Mouse (Mus musculus) kidney, postnatal 4 days (tissue): ENCODE data around the gene Smarcd3.

Experiments
- DNase-seq, 2 experiments: peaks; one replicate each; pipeline ENCODE4 v3.0.0; 2021; ENCODE audit warnings: mixed read lengths in 2 of 2

Smarcd3 gene

GRCm38 (mm10) chr5:24623986-24624821 is at the start of gene Smarcd3:
Smarcd3 (minus strand) TSS chr5:24624411.
- peak; percentile 67 to 74 for DNase-seq

DNA sequence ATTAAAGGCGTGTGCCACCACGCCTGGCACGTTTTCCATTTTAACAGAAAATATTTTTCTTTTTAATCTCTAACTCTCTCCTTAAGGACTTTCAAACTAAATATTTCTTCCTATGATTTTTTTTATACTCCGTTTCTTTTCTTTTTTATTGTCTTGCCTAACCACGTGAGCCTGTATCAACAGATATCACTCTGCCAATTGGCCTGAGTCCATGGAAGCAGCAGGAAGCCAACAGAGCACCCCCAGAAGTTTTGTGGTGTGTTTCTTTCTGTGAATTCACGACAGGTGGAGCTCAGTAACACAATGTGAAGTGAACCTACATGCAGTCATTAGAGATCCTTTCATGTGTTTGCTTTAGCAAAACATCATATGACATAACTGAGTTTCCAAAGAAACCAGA is 37.2 kb upstream of the Smarcd3 start:
- no peak for DNase-seq

- no peak for DNase-seq
Observed at GRCm38 (mm10) chr5:24659708-24660423, 35.7 kb upstream of the Smarcd3 start.

GRCm38 (mm10) chr5:24657113-24657512 is 32.9 kb upstream of the Smarcd3 start:
- DNase-seq, result no peak

- no peak for DNase-seq
Observed at GRCm38 (mm10) chr5:24654491-24654890, 30.3 kb upstream of the Smarcd3 start.

DNA sequence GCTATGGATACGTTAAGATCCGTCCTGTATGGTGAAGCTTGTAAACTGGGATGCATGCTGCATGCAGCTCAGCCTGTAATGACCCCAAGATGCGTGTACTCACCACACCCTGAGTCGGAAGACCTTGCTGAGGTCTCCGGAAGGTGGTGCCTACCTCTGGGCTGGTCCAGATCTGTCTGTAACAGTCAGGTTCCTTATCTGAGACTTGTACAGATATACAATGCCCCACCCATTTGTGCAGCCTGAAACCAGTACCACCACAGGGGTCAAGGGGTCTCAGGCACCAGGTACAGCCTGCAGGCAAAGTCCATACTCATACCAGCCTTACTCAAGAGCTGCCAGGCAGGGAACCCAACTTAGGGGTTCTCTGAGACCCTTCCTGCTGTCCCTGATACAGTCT is 28.6 kb upstream of the Smarcd3 start:
- no peak for DNase-seq

DNA sequence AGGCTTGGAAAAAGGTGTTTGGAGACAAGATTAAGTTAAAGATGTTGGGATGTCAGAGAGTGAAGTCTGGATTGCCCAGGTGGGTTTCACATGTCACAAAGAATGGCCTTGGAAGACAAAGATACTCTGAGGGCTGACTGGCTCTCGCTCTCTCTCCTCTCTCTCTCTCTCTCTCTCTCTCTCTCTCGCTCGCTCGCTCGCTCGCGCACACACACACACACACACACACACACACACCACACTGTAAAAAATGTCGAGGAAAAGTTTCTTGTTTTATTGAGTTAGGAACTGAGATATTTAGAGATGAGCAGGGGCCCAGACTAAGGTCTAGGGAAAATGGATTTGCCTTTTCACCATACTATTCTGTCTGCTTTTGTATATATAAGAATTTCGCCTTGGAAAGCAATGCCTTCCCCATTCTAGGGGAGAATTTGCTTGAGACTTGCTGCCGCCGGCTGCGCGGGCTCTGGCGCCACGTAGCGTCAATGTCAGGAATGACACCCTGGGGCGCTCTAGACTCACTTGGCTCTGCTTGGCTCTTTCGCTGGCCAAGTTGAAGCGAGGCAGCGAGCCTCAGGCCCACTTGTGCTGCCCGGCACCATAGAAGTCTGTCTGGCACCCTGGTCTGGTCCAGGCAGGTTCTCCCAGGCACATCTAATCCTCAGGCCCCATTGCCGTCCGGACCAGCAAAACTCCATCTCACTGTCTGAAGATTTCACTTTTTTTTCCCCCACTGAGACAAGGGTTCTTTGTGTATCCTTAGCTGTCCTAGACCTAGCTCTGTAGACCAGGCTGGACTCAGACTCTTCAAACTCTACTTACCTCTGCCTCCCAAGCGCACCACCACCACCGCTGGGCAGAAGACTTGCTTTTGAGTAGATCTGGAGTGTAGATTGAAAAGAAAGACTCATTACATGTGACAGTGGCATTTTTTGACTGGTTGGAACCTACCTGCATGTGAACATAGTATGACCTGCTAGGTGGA is 27.8 kb upstream of the Smarcd3 start:
- peak; percentile 91 to 92 for DNase-seq

DNA sequence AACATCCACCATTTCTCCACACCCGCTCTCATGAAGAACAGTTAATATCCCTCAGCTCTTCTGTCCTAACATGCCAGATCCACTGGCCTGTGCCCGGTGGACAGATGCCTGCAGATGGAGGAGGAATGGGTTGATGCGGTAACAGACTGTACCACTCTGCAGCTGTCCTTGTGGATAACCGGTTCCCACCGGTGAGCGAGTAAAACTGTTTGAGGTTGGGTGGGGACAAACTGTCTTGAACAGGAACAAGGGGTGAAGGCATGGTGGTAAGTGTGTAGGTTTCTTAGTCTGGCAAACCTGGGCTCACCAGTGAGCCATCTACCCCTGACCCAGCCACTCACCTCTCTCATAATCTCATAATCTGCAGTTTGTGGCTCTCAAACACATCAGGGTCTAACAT is 27.1 kb upstream of the Smarcd3 start:
- no peak for DNase-seq

- no peak for DNase-seq
Observed at GRCm38 (mm10) chr5:24649701-24650100, 25.5 kb upstream of the Smarcd3 start.

GRCm38 (mm10) chr5:24649231-24649630 is 25.0 kb upstream of the Smarcd3 start:
- no peak for DNase-seq

- no peak for DNase-seq
Observed at GRCm38 (mm10) chr5:24645454-24645853, 21.2 kb upstream of the Smarcd3 start.

DNA sequence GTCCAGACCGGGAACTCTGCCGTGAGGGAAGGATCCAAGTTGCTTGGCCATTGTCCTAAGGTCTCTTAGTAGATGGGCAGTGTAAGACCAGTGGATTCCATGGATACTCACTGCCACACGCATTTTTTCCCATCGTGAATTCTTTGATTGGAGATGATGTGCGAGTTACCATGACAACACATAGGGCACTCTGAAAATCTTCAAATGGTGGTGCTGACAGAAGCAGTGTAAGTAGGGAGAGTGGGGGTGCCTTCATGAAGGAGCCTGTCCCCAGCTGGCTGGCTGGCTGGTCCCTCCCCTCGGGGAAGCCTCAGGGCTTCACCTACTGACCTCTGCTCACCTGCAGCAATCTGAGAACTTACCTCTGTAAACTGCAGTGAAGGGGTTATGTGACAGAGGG is 14.9 kb upstream of the Smarcd3 start:
- no peak for DNase-seq

- no peak for DNase-seq
Observed at GRCm38 (mm10) chr5:24638131-24638530, 13.9 kb upstream of the Smarcd3 start.

- no peak for DNase-seq
Observed at GRCm38 (mm10) chr5:24636987-24637386, 12.8 kb upstream of the Smarcd3 start.

GRCm38 (mm10) chr5:24635526-24636141 is 11.4 kb upstream of the Smarcd3 start:
- DNase-seq, result no peak

DNA sequence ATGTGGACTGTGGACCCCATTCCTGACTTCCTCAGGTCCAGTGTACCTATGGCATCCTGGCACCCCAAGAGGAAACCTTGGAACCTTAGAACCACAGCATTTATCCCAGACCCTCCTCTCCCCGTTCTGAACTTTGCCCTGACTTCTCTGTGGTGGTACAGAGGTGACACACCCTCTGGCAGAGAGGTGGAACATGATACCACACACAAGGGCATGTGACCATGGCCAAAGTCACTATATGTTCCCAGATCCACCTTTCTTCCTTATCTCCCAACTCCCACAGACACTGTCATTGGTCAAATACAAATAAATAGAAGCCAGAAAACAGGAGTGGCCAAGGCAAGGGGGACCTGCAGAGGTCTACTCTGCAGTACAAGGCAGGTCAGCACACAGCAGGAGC is 10.9 kb upstream of the Smarcd3 start:
- DNase-seq, result no peak

DNA sequence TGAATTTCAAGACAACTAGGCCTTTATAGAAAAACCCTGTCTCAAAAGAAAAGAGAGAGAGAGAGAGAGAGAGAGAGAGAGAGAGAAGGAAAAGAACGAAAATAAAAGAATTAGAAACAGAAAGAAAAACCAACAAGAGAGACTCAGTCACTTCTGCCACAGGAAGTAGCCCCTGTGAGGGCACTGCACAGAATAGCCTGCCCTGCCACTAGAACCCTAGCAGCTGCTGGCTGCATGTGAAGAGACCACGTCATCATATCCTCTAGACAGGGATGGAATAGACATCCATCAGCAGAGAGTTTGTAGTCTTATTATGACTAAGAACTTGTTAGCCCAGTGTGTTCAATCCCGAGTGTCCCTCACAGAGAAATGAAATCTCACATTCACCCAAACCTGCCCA is 5.5 kb upstream of the Smarcd3 start:
- no peak for DNase-seq

GRCm38 (mm10) chr5:24624822-24625120 is 560 bp upstream of the Smarcd3 start:
- no peak for DNase-seq

DNA sequence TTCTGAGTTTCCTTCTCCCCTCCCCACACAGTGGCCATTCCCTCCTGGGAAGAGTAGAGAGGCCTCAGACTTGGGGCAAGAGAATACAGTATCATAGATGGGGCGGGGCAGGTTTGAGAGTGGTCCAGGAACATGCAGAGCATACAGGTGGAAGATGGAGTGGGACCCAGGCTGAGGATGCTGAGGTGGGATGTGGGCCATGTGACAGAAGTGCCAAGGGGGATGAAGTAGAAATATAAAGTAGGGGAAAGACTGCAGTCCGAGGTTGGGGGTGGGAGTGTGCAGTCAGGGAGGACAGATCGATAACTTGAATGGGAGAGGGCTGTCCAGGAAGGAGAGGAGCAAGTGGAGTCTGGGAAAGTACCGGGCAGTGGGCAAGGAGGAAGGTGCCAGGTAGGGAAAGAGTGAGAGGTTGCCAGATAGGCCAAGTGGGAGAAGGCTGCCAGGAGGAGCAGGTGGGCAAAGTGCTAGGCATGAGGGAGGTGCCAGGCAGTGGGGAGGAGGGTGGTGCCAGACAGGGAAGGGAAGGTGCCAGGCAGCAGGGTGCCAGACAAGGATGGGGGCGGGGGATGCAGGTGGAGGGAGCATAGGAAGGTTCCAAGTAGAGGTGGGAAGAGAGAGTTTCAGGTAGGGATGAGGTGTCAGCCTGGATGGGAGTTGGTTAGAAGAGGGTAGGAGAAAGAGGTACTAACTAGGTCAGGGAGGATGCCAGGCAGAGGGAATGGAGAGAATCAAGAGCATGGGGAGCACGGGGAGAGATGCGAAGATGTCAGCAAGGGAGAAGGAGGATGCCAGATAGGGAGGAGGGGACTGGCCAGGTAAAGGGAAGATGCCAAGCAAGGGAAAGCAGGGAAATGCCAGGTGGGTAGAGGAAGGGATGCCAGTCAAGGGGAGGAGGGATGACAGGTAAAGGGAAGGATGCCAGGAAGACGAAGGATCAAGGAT is 898 bp downstream of the Smarcd3 start:
- DNase-seq, result no peak

DNA sequence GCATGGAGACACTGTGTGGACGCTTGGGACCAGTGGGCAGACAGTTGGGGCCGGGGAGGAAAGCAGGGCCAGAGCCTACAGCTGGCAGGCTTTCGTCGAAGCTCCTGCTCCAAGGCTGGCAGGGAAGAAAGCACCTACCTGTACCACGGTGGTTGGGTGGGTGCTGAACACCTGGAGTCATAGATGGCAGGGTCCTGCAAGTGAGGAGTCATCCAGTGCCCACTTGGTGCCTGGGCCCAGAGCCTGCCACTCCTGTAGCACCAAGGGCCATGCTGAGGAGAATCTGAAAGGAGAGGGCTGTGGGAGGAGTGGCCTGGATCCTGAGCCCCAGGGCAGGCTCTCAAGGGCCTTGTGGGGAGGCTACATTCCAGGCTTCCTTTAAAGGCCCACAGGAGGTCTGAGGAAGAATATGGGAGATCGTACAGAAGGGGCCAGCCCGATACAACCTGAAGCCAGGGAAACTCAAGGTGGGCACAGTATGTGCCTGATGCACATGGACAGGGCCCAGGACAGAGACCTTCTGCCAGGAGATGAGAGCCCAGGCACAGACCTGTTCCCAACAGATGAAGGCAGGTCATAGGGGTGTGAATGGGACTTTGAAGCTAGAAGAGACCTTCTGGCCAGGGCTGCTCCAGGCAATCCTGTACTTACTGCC is 1.7 kb downstream of the Smarcd3 start:
- no peak for DNase-seq

- DNase-seq, result no peak
Observed at GRCm38 (mm10) chr5:24620626-24621025, 3.6 kb downstream of the Smarcd3 start.
